ENCODE assay signal across 16 mouse cellular contexts in genomic region chr8:47899891-47900290, GRCm38 (mm10).
"Had no signal": no experiment of that assay in that cellular context is flagged by ENCODE, and none has a peak within 500 bp of the region (broad histone marks: within the 10 kb centered on the region; RNA-seq: fewer than 3 reads in every experiment).

No protein-coding gene starts in this region.

- H3K27me3 ChIP-seq: neural tube, embryonic 13.5 days; neural tube, embryonic 15.5 days; stomach, embryonic 15.5 days had no signal

- H3K9me3 ChIP-seq: neural tube, embryonic 13.5 days; neural tube, embryonic 15.5 days; stomach, embryonic 15.5 days had no signal

- H3K4me1 ChIP-seq: neural tube, embryonic 13.5 days; stomach, embryonic 15.5 days had no signal

- H3K4me3 ChIP-seq: neural tube, embryonic 13.5 days; neural tube, embryonic 15.5 days; stomach, embryonic 15.5 days had no signal

- H3K4me2 ChIP-seq: neural tube, embryonic 13.5 days; neural tube, embryonic 15.5 days; stomach, embryonic 15.5 days had no signal

- DNase-seq: retina, postnatal 1 day; right cerebral cortex, adult 18-20 months; right cerebral cortex, postnatal 14 days; right cerebral cortex, postnatal 25 days; right cerebral cortex, postnatal 4 days; spleen, adult 18-20 months; thymus, adult 18-20 months; thymus, adult 2 months; thymus, postnatal 14 days; thymus, postnatal 25 days; thymus, postnatal 36 days; thymus, postnatal 4 days had no signal

- H3K27ac ChIP-seq: neural tube, embryonic 13.5 days; neural tube, embryonic 15.5 days; stomach, embryonic 15.5 days; stomach, postnatal 0 days had no signal

- H3K36me3 ChIP-seq: neural tube, embryonic 13.5 days; neural tube, embryonic 15.5 days had no signal

- H3K9ac ChIP-seq: neural tube, embryonic 13.5 days; neural tube, embryonic 15.5 days; stomach, embryonic 15.5 days had no signal
